Mouse (Mus musculus) macrophage (primary cell): ENCODE data around the gene Nln. TPM values are rescaled to one million over a fixed set of nuclear protein-coding genes. Genes with fewer than 3 reads are reported as not detected.

Experiments
- H3K27ac ChIP-seq: fragments of 350-480 bp; formaldehyde crosslinking; 2 replicates; pipeline ENCODE4 v1.9.0; 2021
- H3K36me3 ChIP-seq: fragments of 350-480 bp; formaldehyde crosslinking; 2 replicates; pipeline ENCODE4 v1.9.0; 2021; ENCODE audit errors: inconsistent target
- H3K4me3 ChIP-seq: fragments of 350-480 bp; formaldehyde crosslinking; 2 replicates; pipeline ENCODE4 v1.9.0; 2021; ENCODE audit errors: inconsistent target
- H3K79me2 ChIP-seq: fragments of 350-480 bp; formaldehyde crosslinking; 2 replicates; pipeline ENCODE4 v1.9.0; 2021; ENCODE audit errors: inconsistent target
- whole genome bisulfite sequencing: methylation state at CpG from one replicate; pipeline ENCODE4 v1.1.7; 2026; ENCODE audit warnings: inconsistent platforms; ENCODE audit not compliant: missing documents; 5-methylcytosine and 5-hydroxymethylcytosine counted together
- polyA plus RNA-seq: library from polyadenylated mRNA; stranded (reverse); fragments of 250-400 nt; gene quantifications from 3 replicates; pipeline ENCODE4 v1.2.4, GENCODE M21; 2018; ENCODE audit warnings: inconsistent platforms

Nln gene
- polyA plus RNA-seq, 1 experiment from 2014 or later, result 52.2 TPM

DNA sequence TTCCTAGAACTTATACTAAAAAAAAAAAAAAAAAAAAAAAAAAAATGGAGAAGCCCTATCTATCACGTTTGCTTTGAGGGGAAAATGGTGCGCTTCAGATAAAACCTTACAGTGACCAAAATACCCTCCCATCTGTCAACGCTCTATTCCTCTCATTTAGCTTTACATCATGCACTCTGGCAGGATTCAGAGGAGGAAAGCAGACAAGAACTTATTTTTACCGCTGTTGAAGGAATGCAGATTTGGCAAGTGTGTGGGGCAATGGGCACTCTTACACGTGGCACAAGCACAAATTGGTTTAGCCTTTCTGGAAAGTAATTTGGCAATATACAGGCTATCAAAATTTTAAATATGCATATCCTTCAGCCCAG lies 115.3 kb downstream of the Nln start:
- Histone ChIP-seq H3K4me3 (no peak overlapping the region), H3K79me2 (no peaks in the 10 kb centered on the region), H3K27ac (no peak overlapping the region), H3K36me3 (no peaks in the 10 kb centered on the region)
- 91% methylated on average over 5 of the region's 5 CpGs for WGBS

DNA sequence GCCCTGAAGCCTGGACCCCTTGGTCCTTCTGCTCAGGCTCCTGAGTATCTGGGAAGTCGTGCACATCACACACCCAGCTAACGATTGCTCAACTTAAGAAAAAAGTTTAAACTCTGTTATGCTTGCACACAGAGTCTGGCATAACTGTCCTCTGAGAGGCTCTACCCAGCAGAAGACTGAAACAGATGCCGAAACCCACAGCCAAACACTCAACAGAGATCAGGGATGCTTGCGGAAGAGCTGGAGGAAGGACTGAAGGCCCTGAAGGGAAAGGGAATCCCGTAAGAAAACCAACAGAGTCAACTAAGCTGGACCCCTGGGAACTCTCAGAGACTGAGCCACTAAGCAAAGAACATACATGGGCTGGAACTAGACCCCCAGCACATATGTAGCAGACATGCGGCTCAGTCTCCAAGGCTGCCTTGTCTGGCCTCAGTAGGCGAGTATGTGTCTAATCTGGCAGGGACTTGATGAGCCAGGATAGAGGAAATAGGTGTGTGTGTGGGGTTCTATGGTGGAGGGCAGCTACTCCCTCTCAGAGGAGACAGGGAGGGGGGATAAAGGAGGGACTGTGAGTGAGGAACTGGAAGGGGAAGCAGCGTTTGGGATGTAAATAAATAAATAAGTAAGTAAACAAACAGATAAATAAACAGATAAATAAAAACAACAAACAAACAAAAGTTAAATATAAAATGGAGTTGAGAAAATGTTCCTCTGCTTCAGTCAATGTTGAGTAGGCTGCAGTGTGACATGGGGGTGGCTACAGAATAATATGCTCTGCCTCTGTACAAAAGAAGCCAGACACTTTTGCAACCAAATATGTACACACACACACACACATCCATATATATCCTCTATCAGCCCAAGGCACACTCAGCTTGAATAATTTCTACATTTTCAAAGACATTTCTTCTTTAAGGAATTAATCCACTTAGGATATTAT lies 116.0 kb downstream of the Nln start:
- no peaks in the 10 kb centered on the region for H3K36me3 ChIP-seq
- H3K4me3 ChIP-seq, result no peak overlapping the region
- H3K79me2 ChIP-seq, result no peaks in the 10 kb centered on the region
- no peak overlapping the region for H3K27ac ChIP-seq
- WGBS, result 69% methylated on average over 8 of the region's 8 CpGs

DNA sequence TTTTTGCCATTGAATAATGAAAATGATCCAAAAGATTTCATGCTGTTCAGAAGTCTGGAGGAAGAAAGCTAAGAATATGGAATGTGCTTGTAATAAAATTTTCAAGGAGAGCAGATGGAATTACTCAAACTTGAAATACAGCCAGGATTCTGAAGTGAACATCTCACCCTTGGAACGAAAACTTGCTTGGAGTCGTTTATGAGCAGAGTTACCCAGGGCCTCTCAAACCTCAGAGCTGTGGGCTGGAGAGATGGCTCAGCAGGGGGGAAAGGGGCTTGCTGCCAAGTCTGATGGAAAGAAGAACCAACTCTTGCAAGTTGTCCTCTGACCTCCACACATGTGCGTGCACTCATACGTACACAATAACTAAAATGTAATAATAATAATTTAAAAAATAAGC lies 122.8 kb downstream of the Nln start:
- H3K36me3 ChIP-seq, result no peaks in the 10 kb centered on the region
- H3K27ac ChIP-seq, result no peak overlapping the region
- H3K4me3 ChIP-seq, result no peak overlapping the region
- no peaks in the 10 kb centered on the region for H3K79me2 ChIP-seq
- WGBS, result 48% methylated on average over 4 of the region's 4 CpGs

DNA sequence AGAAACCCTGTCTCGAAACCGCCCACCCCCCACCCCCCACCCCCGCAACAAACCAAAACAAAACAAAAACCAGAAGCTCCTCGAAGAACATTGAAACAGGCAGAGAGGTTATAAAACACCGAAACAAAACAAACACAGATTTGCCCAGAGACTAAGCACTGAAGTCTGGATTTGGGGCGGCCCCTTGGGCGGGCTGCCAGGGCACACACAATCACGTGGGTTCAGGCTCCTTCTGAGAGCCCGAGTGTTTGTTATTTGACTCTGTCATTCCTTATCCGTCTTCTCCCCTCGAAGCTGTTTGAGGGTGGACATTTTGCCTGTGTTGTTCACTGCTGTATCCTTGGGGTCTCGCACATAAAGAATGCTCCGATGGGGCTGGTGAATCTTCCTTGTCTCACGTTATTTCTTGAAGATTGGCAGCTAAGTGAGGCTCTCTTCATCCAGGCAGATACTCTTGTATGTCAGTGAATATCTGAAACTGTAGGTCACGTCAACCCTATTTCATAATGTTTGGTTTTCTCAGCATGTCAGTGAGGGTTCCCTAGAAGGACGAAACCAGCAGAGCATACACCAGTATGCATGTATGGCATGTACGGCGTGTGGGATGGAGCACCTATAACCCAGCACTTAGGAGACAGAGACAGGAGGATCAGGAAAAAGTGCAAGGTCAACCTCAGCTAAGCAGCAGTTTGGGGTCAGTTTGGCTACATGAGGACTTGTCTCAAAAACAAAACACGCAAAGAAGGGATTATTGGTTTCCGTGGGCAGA lies 123.7 kb downstream of the Nln start:
- no peaks in the 10 kb centered on the region for H3K36me3 ChIP-seq
- no peaks in the 10 kb centered on the region for H3K79me2 ChIP-seq
- no peak overlapping the region for H3K4me3 ChIP-seq
- no peak overlapping the region for H3K27ac ChIP-seq
- WGBS, result 82% methylated on average over 18 of the region's 20 CpGs

DNA sequence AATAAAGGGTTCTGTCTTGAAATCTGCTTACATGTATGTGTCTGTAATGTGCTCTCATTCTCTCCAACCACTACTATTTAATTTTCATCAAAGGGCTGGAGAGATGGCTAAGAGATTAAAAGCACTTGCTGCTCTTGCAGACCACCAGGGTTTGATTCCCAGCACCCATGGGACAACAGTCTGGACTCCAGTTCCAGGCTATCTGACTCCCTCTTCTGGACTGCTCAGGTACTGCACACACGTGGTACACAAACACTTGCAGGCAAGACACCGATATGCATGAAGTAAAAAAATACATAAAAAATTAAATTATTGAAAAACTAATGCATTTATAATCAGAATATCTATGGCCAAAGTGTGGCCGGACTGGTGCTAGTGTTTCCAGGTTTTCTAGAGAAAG lies 127.0 kb downstream of the Nln start:
- no peak overlapping the region for H3K27ac ChIP-seq
- no peak overlapping the region for H3K4me3 ChIP-seq
- H3K36me3 ChIP-seq, result no peaks in the 10 kb centered on the region
- WGBS, result 100% methylated on average over 3 of the region's 3 CpGs
- H3K79me2 ChIP-seq, result no peaks in the 10 kb centered on the region

DNA sequence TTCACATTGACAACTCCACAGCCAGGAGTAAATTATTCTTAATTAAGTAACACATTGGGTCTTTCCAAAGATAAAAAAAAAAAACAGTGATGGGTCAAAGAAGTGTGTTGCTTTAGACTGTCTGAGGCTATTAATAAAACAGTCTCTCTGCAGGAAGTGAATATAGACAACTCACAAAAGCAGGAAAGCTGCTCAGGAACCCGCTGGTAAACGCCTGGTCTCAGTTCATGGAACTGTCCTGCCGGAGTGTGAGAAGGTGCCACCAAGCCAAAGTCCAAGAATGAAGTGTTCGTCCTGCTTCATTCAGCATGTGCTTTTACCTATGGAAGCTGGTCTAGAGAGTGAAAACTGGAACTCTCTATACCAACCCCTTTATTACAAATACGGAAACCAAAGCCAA lies 129.0 kb downstream of the Nln start:
- 91% methylated on average over 5 of the region's 5 CpGs for WGBS
- no peaks in the 10 kb centered on the region for H3K79me2 ChIP-seq
- no peak overlapping the region for H3K27ac ChIP-seq
- no peak overlapping the region for H3K4me3 ChIP-seq
- no peaks in the 10 kb centered on the region for H3K36me3 ChIP-seq

DNA sequence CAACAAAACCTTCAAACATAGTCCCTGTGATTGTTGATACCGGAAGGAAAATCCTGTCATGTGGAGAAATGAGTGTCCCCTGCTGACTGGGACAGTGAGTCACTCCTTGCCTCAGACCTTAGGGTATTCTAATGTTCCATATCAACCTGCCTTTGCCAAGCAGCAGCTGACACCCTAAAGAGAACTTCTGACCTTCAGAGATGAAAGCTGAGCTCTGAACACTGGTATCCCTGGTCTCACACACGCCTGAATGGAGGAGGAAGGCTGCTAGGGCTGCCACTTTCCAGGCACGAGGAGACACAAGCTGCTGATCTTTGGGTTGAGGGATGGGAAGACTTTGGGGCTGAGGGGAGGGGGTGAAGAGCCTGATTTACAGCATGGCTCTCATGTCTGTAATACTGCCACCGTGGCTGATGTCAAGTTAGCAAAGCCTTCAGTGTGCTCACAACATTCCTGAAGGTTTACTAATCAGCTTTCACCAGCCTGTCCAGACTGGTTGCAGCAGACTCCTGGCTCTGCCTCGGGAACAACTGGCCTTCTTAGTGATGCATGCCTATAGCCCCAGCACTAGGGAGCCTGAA lies 131.0 kb downstream of the Nln start:
- Histone ChIP-seq H3K4me3 (no peak overlapping the region), H3K36me3 (no peaks in the 10 kb centered on the region), H3K27ac (no peak overlapping the region), H3K79me2 (no peaks in the 10 kb centered on the region)
- 92% methylated on average over 5 of the region's 5 CpGs for WGBS

DNA sequence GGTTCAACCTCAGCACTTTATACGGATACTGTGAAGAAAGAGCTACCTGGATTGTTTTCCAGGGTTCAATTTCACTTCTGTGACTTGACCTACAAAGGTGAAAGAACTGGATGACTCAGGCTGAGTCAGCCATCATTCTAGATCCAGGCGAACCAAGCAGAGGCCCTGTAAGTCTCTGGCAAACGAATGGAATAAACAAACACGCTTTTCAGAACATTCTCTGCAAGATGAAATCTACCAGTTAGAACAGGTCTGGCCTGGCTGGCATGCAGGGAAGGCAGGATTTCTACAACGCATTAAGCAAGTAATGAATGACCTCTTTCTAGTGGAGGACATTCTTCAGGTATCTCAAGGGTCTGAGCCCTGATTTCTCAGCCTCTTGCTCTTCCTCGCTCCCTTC lies 131.6 kb downstream of the Nln start:
- no peaks in the 10 kb centered on the region for H3K79me2 ChIP-seq
- no peaks in the 10 kb centered on the region for H3K36me3 ChIP-seq
- no peak overlapping the region for H3K4me3 ChIP-seq
- no peak overlapping the region for H3K27ac ChIP-seq
- WGBS, result 98% methylated on average over 6 of the region's 6 CpGs

DNA sequence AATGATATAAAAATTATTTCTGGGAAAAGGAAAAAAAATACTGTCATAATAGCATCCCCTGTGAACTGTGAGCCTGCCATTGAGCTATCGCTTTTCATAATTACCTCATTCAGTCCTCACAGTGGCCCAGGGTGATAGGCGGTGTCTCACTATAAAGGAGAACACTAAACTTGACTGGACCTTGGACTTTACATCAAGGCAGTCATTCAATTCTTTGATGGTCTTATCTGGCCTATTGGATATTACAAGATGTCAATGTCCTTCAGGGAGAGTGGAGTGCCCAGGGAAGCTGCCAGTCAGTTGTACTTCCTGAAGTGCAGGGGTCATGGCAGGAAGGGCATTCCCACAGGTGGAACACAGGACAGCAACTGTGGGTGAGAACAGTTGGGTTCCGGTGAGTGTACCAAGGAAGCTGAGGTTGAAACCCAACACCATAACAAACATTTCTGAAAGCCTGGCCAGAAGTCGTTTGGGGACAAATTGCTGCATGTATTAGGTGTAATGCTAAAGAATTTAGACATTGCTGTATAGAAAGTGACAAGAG lies 133.2 kb downstream of the Nln start:
- WGBS, result 71% methylated on average over 4 of the region's 4 CpGs
- no peaks in the 10 kb centered on the region for H3K36me3 ChIP-seq
- H3K79me2 ChIP-seq, result no peaks in the 10 kb centered on the region
- H3K27ac ChIP-seq, result no peak overlapping the region
- no peak overlapping the region for H3K4me3 ChIP-seq

DNA sequence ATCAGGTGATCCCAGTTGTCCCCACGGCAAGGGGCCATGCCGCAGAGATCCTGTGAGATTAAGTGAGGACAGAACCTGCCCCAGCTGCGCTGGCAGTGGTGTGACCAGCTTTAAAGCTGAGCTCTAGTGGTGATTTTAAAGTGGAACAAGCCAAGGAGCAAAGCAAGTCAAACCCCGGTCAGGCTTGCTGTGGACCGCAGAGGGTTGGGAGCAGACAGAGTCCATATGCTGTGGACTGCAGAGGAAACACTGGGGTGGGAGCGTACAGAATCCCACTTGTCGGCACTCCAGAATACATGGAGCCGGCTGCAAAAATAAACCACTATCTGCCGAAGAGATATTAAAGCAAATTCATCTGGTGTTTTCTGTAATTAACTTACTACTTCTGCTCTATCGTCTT lies 134.3 kb downstream of the Nln start:
- no peak overlapping the region for H3K27ac ChIP-seq
- H3K79me2 ChIP-seq, result no peaks in the 10 kb centered on the region
- no peaks in the 10 kb centered on the region for H3K36me3 ChIP-seq
- 97% methylated on average over 10 of the region's 10 CpGs for WGBS
- no peak overlapping the region for H3K4me3 ChIP-seq

DNA sequence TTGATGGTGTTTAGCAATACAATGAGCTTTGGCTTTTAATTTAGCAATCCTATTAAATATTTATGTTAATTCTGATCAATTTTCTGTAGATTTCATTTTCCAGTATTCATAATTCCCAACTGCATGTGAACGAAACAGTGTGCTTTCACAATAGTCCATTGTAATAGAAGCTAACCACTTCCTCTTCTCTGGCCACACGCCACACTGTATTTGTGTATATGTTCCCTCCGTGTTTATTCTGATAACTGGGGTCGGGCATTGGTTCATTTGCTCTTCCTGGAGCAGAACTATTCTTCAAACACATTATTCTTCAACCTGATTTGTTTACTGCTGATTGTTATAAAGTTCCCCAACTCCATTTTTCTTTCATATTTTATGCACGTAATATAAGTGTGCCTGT lies 135.4 kb downstream of the Nln start:
- 8% methylated on average over 5 of the region's 5 CpGs for WGBS
- Histone ChIP-seq H3K27ac (no peak overlapping the region), H3K36me3 (no peaks in the 10 kb centered on the region), H3K4me3 (no peak overlapping the region), H3K79me2 (no peaks in the 10 kb centered on the region)

Other genes with a start within 250 kb of the Nln start
- gene Erbin, start 189.1 kb downstream of the Nln start, polyA plus RNA-seq, result 72.4 to 82.3 TPM (median 80.6 TPM) in 3 replicates
- 1.2 to 2.8 TPM (median 1.9 TPM) in 3 replicates for gene Sgtb, start 127 bp upstream of the Nln start, polyA plus RNA-seq
- 21.1 to 29.3 TPM (median 24.5 TPM) in 3 replicates for gene Trappc13, start 68.9 kb upstream of the Nln start, polyA plus RNA-seq
- gene Trim23, start 69.2 kb upstream of the Nln start, polyA plus RNA-seq, result 7.1 to 9.9 TPM (median 9.4 TPM) in 3 replicates
- 1.1 to 22.7 TPM (median 18.2 TPM) in 3 replicates for gene Cenpk, start 119.0 kb upstream of the Nln start, polyA plus RNA-seq
- gene Ppwd1, start 119.2 kb upstream of the Nln start, polyA plus RNA-seq, result 9.1 to 16.6 TPM (median 12.1 TPM) in 3 replicates
- gene Adamts6, start 178.2 kb upstream of the Nln start, polyA plus RNA-seq, result 0.10 to 0.64 TPM (median 0.20 TPM) in 3 replicates